Mouse (Mus musculus) erythroid progenitor cell, adult 5-6 weeks (primary cell): ENCODE measurements around the gene Hipk3. TPM values are rescaled to one million over a fixed set of nuclear protein-coding genes. Genes with fewer than 3 reads are reported as not detected.

Experiments used
- ATAC-seq: replicated peaks from 2 replicates; pipeline ENCODE4 v1.8.0; 2016; ENCODE audit warnings: moderate number of reproducible peaks, mild to moderate bottlenecking, moderate TSS enrichment, inconsistent platforms; ENCODE audit not compliant: poor library complexity, low FRiP score, severe bottlenecking
- total RNA-seq, 2 experiments: library from RNA; stranded (forward) in 1 of 2; stranded (reverse) in 1 of 2; fragments of 150-400 nt in 1 of 2; fragments of 186-747, 209-891 nt in 1 of 2; gene quantifications; 2 replicates each; pipeline versions ENCODE4 v1.2.3 to v1.2.4; 2015 to 2017; ENCODE audit warnings: low replicate concordance in 2 of 2

The Hipk3 gene
- total RNA-seq, 2 experiments from 2014 or later = 13.8 to 18.0 TPM

GRCm38 (mm10) chr2:104377990-104378389 is 116.3 kb downstream of the Hipk3 start:
- 0 out of 2 replicates have a peak, but pooled peaks have one; percentile 42 for ATAC-seq

Other genes with a start within 250 kb of the Hipk3 start
- not detected in 2 replicates for gene D430041D05Rik, start 83.4 kb downstream of the Hipk3 start, total RNA-seq (2015; ENCODE audit: low replicate concordance)
- not detected in 2 replicates for gene D430041D05Rik, start 83.4 kb downstream of the Hipk3 start, total RNA-seq (2017; ENCODE audit: low replicate concordance)
- 27.8 and 31.0 TPM in 2 replicates for gene Cstf3, start 96.1 kb upstream of the Hipk3 start, total RNA-seq (2015; ENCODE audit: low replicate concordance)
- 24.4 and 36.8 TPM in 2 replicates for gene Cstf3, start 96.1 kb upstream of the Hipk3 start, total RNA-seq (2017; ENCODE audit: low replicate concordance)
- gene Tcp11l1, start 217.7 kb upstream of the Hipk3 start, total RNA-seq (2015; ENCODE audit: low replicate concordance) = 3.6 TPM in 1 of 2 replicates, not detected in the other
- not detected in 2 replicates for gene Tcp11l1, start 217.7 kb upstream of the Hipk3 start, total RNA-seq (2017; ENCODE audit: low replicate concordance)
- gene Pin1rt1, start 221.9 kb upstream of the Hipk3 start, total RNA-seq (2015; ENCODE audit: low replicate concordance) = not detected in 2 replicates
- gene Pin1rt1, start 221.9 kb upstream of the Hipk3 start, total RNA-seq (2017; ENCODE audit: low replicate concordance) = not detected in 2 replicates
- gene Depdc7, start 248.4 kb upstream of the Hipk3 start, total RNA-seq (2015; ENCODE audit: low replicate concordance) = not detected in 2 replicates
- gene Depdc7, start 248.4 kb upstream of the Hipk3 start, total RNA-seq (2017; ENCODE audit: low replicate concordance) = 0.98 TPM in 1 of 2 replicates, not detected in the other